Mouse (Mus musculus) brown adipose tissue, adult 24 weeks (tissue): ENCODE measurements at regions not wholly inside any gene's neighbourhood (a gene's known extent, or its start where the extent isn't known, plus 50 kb on each side); places are given as distances from the start of the nearest gene placed in this dataset.
"Not testable (repeated sequence)": the region's sequence is repeated elsewhere in the genome, so short reads cannot be mapped to it uniquely, and the experiment has no call there.

Experiments used
- H3K27ac ChIP-seq: fragments of 200-500 bp; replicated peaks from 2 replicates; pipeline ENCODE4 v1.5.1; 2012; ENCODE audit warnings: low read depth, mild to moderate bottlenecking, low read length
- H3K4me1 ChIP-seq: fragments of 200-500 bp; 2 replicates; pipeline ENCODE4 v1.6.1; 2012; ENCODE audit warnings: low read length, mixed read lengths; ENCODE audit not compliant: control insufficient read depth, insufficient read depth, insufficient read length
- H3K4me3 ChIP-seq: fragments of 200-500 bp; 2 replicates; pipeline ENCODE4 v1.5.1; 2012; ENCODE audit warnings: low read depth, mild to moderate bottlenecking, low read length, moderate library complexity; ENCODE audit not compliant: insufficient read depth

GRCm38 (mm10) chr1:12574274-12574673, 1160.4 kb downstream of the A830018L16Rik start:
- Histone ChIP-seq H3K4me3 (no peak overlapping the region), H3K4me1 (no peaks in the 10 kb centered on the region), H3K27ac (no peak overlapping the region)

GRCm38 (mm10) chr1:12577027-12577703, 1163.3 kb downstream of the A830018L16Rik start:
- Histone ChIP-seq H3K4me3 (no peak overlapping the region), H3K27ac (no peak overlapping the region), H3K4me1 (no peaks in the 10 kb centered on the region)

- H3K4me1 ChIP-seq, result no peaks in the 10 kb centered on the region
- no peak overlapping the region for H3K4me3 ChIP-seq
- H3K27ac ChIP-seq, result no peak overlapping the region
Measured at GRCm38 (mm10) chr1:12577978-12578377, 1164.1 kb downstream of the A830018L16Rik start.

- no peaks in the 10 kb centered on the region for H3K4me1 ChIP-seq
- H3K27ac ChIP-seq, result no peak overlapping the region
- H3K4me3 ChIP-seq, result no peak overlapping the region
Measured at GRCm38 (mm10) chr1:12583012-12583411, 1169.1 kb downstream of the A830018L16Rik start.

- H3K4me3 ChIP-seq, H3K4me1 ChIP-seq, H3K27ac ChIP-seq: not testable (repeated sequence)
Measured at GRCm38 (mm10) chr1:12586981-12587380, 1173.1 kb downstream of the A830018L16Rik start.

- no peaks in the 10 kb centered on the region for H3K4me1 ChIP-seq
- H3K4me3 ChIP-seq, result no peak overlapping the region
- H3K27ac ChIP-seq, result no peak overlapping the region
Measured at GRCm38 (mm10) chr1:12612102-12612501, 1198.2 kb downstream of the A830018L16Rik start.

- Histone ChIP-seq H3K27ac (no peak overlapping the region), H3K4me3 (no peak overlapping the region), H3K4me1 (no peaks in the 10 kb centered on the region)
Measured at GRCm38 (mm10) chr1:12615303-12615702, 1201.4 kb downstream of the A830018L16Rik start.

GRCm38 (mm10) chr1:12615733-12616481, 1202.0 kb downstream of the A830018L16Rik start:
- Histone ChIP-seq H3K4me3 (no peak overlapping the region), H3K4me1 (no peaks in the 10 kb centered on the region), H3K27ac (no peak overlapping the region)

GRCm38 (mm10) chr1:12619981-12620380, 1206.1 kb downstream of the A830018L16Rik start:
- Histone ChIP-seq H3K27ac (no peak overlapping the region), H3K4me3 (no peak overlapping the region), H3K4me1 (no peaks in the 10 kb centered on the region)

GRCm38 (mm10) chr1:12620825-12621224, 1206.9 kb downstream of the A830018L16Rik start:
- no peak overlapping the region for H3K27ac ChIP-seq
- no peak overlapping the region for H3K4me3 ChIP-seq
- H3K4me1 ChIP-seq, result no peaks in the 10 kb centered on the region

- no peaks in the 10 kb centered on the region for H3K4me1 ChIP-seq
- no peak overlapping the region for H3K4me3 ChIP-seq
- H3K27ac ChIP-seq, result no peak overlapping the region
Measured at GRCm38 (mm10) chr1:12623158-12623557, 1209.3 kb downstream of the A830018L16Rik start.

- no peaks in the 10 kb centered on the region for H3K4me1 ChIP-seq
- H3K4me3 ChIP-seq, result no peak overlapping the region
- no peak overlapping the region for H3K27ac ChIP-seq
Measured at GRCm38 (mm10) chr1:12633049-12633448, 1219.1 kb downstream of the A830018L16Rik start.

- Histone ChIP-seq H3K4me3 (no peak overlapping the region), H3K27ac (no peak overlapping the region), H3K4me1 (no peaks in the 10 kb centered on the region)
Measured at GRCm38 (mm10) chr1:12636326-12637147, 1222.6 kb downstream of the A830018L16Rik start.

GRCm38 (mm10) chr1:12640983-12641382, 1227.1 kb downstream of the A830018L16Rik start:
- Histone ChIP-seq H3K4me3 (no peak overlapping the region), H3K27ac (no peak overlapping the region), H3K4me1 (no peaks in the 10 kb centered on the region)
